Mouse (Mus musculus) heart, embryonic 12.5 days (tissue): ENCODE data around the gene Rb1. TPM values are rescaled to one million over a fixed set of nuclear protein-coding genes. Genes with fewer than 3 reads are reported as not detected.

ENCODE experiments used
- ATAC-seq: fragments of 200-750 bp; cut with Nextera tagmentation; 2 replicates; pipeline ENCODE4 v1.8.0; 2017; ENCODE audit warnings: moderate TSS enrichment, moderate library complexity; ENCODE audit not compliant: insufficient number of reproducible peaks, low FRiP score
- H3K27ac ChIP-seq: fragments of 300-500 bp; sonication (generic); 2 replicates; pipeline ENCODE4 v1.5.1; 2016; ENCODE audit warnings: mild to moderate bottlenecking, moderate library complexity; ENCODE audit not compliant: poor library complexity, severe bottlenecking
- H3K27me3 ChIP-seq: fragments of 300-500 bp; sonication (generic); replicated peaks from 2 replicates; pipeline ENCODE4 v1.6.1; 2016; ENCODE audit warnings: mild to moderate bottlenecking, moderate library complexity
- H3K36me3 ChIP-seq: fragments of 300-500 bp; sonication (generic); 2 replicates; pipeline ENCODE4 v1.6.1; 2016; ENCODE audit warnings: mild to moderate bottlenecking, moderate library complexity
- H3K4me1 ChIP-seq: fragments of 300-500 bp; sonication (generic); replicated peaks from 2 replicates; pipeline ENCODE4 v1.6.1; 2016; ENCODE audit warnings: mild to moderate bottlenecking
- H3K4me2 ChIP-seq: fragments of 300-500 bp; sonication (generic); 2 replicates; pipeline ENCODE4 v1.6.1; 2016; ENCODE audit warnings: mild to moderate bottlenecking, moderate library complexity
- H3K4me3 ChIP-seq: fragments of 300-500 bp; sonication (generic); 2 replicates; pipeline ENCODE4 v1.5.1; 2016; ENCODE audit warnings: mild to moderate bottlenecking
- H3K9ac ChIP-seq: fragments of 300-500 bp; sonication (generic); 2 replicates; pipeline ENCODE4 v1.6.1; 2016; ENCODE audit warnings: mild to moderate bottlenecking, moderate library complexity
- H3K9me3 ChIP-seq: fragments of 300-500 bp; sonication (generic); replicated peaks from 2 replicates; pipeline ENCODE4 v1.6.1; 2016; ENCODE audit warnings: mild to moderate bottlenecking, moderate library complexity
- WGBS: fragments of 180-500 bp; shearing (Covaris S2); methylation state at CpG from one replicate; pipeline ENCODE4 v1.1.7; 2016; 5-methylcytosine and 5-hydroxymethylcytosine counted together
- polyA plus RNA-seq: library from polyadenylated mRNA; unstranded; fragments of >200 nt; fragmentation: Nextera tagmentation; extraction: Ambion mirVana; gene quantifications from 2 replicates; pipeline ENCODE4 v1.2.1, GENCODE M21; 2016

Gene Rb1
- polyA plus RNA-seq, 1 experiment from 2014 or later: 18.1 TPM

DNA sequence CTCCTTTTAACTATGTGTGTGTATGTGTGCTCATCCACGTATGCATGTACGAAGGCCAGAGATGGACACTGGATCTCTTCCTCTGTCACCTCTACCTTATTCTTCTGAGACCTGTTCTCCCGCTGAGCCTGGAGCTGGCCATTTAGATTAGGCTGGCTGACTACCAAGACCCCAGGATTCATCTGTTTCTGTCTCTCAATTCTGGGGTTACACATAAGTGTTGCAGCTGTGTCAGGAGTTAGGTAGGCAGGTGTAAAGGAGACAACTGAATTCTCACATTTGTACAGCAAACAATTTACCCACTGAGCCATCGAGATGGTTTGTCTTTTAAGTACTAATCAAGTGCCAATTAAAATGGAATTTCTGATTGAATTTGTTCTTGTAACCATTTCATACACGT, 12.7 kb downstream of the Rb1 start:
- H3K27me3 ChIP-seq: no peaks in the 10 kb centered on the region
- H3K36me3 ChIP-seq: no peaks in the 10 kb centered on the region
- no peak for ATAC-seq
- H3K9me3 ChIP-seq: no peaks in the 10 kb centered on the region
- WGBS: 76% methylated on average over 5 of the region's 5 CpGs
- no peak overlapping the region for H3K9ac ChIP-seq
- no peak overlapping the region for H3K4me3 ChIP-seq
- H3K27ac ChIP-seq: no peak overlapping the region
- no peak overlapping the region for H3K4me2 ChIP-seq
- H3K4me1 ChIP-seq: peaks cover 11% of the 10 kb centered on the region

DNA sequence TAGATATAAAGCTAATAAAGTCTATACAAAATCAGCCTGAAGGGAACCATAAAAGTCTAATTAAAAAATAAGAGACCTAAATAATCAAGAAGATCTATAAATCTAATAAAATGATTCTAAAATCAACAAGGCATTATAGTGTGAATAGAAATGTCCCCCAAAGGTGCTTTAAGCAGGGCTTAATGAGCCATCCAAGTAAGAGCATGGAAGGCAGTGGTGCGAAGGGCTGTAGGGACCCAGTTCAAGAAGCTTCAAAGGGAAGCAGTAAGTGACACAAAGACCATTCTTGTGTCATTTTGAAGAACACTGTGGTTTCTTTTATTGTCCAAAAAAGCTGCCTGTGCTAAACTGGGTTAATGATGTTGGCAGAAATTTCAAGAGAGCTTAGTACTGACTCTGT, 18.1 kb downstream of the Rb1 start:
- H3K4me2 ChIP-seq: no peak overlapping the region
- H3K27ac ChIP-seq: no peak overlapping the region
- H3K9me3 ChIP-seq: no peaks in the 10 kb centered on the region
- no peak for ATAC-seq
- no peak overlapping the region for H3K4me3 ChIP-seq
- H3K27me3 ChIP-seq: no peaks in the 10 kb centered on the region
- H3K36me3 ChIP-seq: no peaks in the 10 kb centered on the region
- H3K9ac ChIP-seq: no peak overlapping the region
- peaks cover 7% of the 10 kb centered on the region; the same call in 1 of the 2 replicates for H3K4me1 ChIP-seq
- WGBS: 91% methylated on average over 1 of the region's 1 CpGs

DNA sequence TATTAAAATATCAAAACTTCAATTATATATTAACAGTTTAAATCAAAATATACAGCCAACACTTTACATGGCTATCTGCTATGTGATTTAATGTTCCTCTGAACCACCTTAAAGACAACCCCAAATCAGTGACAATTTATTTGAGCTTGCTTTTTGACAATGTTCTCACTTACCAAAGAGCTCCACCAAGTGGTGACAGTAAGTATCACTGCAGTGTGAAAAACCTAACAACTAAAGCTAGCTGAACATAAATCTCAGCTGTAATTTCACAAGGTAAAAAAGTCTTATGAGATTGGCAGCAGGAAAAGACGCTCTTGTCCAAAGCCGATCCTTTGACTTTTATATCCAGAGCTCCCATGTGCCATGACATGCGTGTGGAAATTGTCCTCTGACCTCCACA, 22.4 kb downstream of the Rb1 start:
- no peaks in the 10 kb centered on the region for H3K9me3 ChIP-seq
- no peak for ATAC-seq
- no peaks in the 10 kb centered on the region for H3K27me3 ChIP-seq
- WGBS: 33% methylated on average over 3 of the region's 3 CpGs
- no peak overlapping the region for H3K4me3 ChIP-seq
- H3K4me1 ChIP-seq: no peaks in the 10 kb centered on the region
- H3K36me3 ChIP-seq: no peaks in the 10 kb centered on the region
- H3K4me2 ChIP-seq: no peak overlapping the region
- H3K27ac ChIP-seq: no peak overlapping the region
- H3K9ac ChIP-seq: no peak overlapping the region

DNA sequence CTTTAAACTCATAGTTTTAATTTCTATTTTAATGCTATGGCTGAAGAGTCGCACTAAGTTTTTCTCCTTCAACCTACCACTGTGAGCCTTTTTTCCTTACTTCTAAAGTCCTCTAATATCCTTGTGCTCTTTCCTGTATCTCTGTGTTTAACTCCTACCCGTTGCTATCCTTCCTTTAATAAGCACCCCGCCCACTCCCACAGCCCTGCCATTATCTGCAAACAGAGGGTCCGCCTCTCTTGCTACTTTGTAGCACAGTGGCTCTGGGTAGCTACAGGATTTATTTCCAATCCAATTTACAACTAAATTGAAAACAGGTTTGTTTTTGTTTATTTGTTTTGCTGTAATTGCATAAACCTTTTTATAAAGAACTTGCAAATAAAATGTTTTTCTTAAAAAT, 23.8 kb downstream of the Rb1 start:
- 65% methylated on average over 4 of the region's 4 CpGs for WGBS
- ATAC-seq: no peak
- Histone ChIP-seq H3K36me3 (no peaks in the 10 kb centered on the region), H3K4me1 (no peaks in the 10 kb centered on the region), H3K27me3 (no peaks in the 10 kb centered on the region), H3K4me2 (no peak overlapping the region), H3K27ac (no peak overlapping the region), H3K9ac (no peak overlapping the region), H3K9me3 (no peaks in the 10 kb centered on the region), H3K4me3 (no peak overlapping the region)

DNA sequence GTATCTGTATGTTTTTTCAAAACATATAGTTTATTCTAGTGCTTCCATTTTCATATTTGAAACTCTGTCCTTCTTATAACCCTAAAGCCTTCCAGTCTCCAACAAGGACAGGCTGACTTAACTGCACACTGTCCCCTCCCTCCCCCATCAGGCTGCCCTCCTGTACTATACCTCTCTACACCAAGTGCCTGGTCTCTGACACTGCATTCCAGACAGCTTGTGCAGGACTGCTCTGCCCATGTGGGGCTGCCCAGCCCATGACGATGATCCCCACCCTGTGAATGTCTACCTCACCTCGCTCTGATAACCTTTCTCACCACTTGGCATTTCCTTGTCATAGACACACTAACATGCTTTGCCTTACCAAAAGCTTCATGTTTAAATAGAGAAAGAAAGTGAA, 30.1 kb downstream of the Rb1 start:
- H3K9me3 ChIP-seq: no peaks in the 10 kb centered on the region
- peaks cover 3% of the 10 kb centered on the region; the same call in 1 of the 2 replicates for H3K4me1 ChIP-seq
- no peak overlapping the region for H3K4me2 ChIP-seq
- no peak overlapping the region for H3K27ac ChIP-seq
- no peaks in the 10 kb centered on the region for H3K27me3 ChIP-seq
- no peak overlapping the region for H3K4me3 ChIP-seq
- no peak for ATAC-seq
- no peak overlapping the region for H3K9ac ChIP-seq
- WGBS: 47% methylated on average over 2 of the region's 2 CpGs
- H3K36me3 ChIP-seq: no peaks in the 10 kb centered on the region

DNA sequence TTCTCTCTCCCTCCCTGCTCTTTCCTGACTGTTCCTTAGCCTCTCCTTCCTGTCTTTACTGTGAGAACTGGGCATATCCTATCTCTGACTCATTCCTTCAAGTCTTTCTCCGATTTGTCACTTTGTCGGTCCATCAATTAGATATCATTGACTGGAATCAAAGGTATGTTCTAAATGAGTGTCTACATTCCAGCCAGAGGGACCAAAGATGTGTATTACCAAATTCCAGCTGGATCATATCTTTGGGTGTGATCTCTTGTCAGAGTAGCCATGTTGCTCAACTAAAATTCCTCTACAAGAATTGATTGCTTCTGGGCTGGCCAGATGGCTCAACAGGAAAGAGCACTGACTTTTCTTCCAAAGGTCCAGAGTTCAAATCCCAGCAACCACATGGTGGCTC, 32.0 kb downstream of the Rb1 start:
- Histone ChIP-seq H3K9me3 (no peaks in the 10 kb centered on the region), H3K4me3 (no peak overlapping the region), H3K4me2 (no peak overlapping the region), H3K27ac (no peak overlapping the region), H3K4me1 (peaks cover 3% of the 10 kb centered on the region; the same call in 1 of the 2 replicates), H3K9ac (no peak overlapping the region), H3K36me3 (no peaks in the 10 kb centered on the region), H3K27me3 (no peaks in the 10 kb centered on the region)
- WGBS: 74% methylated on average over 2 of the region's 2 CpGs
- ATAC-seq: no peak

DNA sequence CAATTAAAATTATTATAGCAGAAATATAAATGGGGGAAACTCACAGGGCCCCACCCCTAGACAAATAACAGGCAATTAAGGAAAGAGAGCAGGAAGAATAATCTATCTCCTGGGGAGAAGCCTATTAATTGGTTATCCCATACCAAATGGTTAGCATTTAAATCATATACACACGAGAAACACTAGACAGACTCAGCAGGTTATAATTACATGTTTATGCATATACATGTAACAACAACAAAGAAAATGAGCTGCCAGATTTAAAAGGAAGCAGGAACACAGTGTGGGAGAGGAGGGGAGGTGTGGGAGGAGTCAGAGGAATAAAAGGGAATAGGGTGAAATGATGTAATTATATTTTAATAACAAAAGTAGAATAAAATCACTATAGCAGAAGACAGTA, 33.2 kb downstream of the Rb1 start:
- Histone ChIP-seq H3K9me3 (no peaks in the 10 kb centered on the region), H3K9ac (no peak overlapping the region), H3K27me3 (no peaks in the 10 kb centered on the region), H3K4me2 (no peak overlapping the region), H3K27ac (no peak overlapping the region), H3K4me1 (peaks cover 3% of the 10 kb centered on the region; the same call in 1 of the 2 replicates), H3K36me3 (no peaks in the 10 kb centered on the region), H3K4me3 (no peak overlapping the region)
- no peak for ATAC-seq
- WGBS: 77% methylated on average over 1 of the region's 1 CpGs

DNA sequence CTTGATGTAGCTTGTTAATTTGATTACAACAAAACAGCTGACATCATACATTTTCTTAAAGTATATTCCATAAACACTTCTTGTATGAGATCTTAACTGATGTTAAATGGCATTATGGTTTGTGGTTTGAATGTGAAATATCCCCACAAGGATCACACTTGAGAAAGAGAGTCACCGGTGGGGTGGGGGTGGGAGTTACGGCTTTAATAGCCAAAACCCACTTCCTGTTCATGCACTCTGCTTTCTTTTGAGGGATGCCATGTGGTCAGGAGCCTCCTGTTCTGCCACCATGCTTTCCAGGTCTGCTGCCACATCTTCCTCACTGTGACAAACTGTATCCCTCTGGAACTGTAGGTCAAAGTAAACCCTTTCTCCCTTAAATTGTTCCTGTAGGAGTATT, 35.7 kb downstream of the Rb1 start:
- Histone ChIP-seq H3K9me3 (no peaks in the 10 kb centered on the region), H3K4me3 (no peak overlapping the region), H3K9ac (no peak overlapping the region), H3K27me3 (no peaks in the 10 kb centered on the region), H3K36me3 (no peaks in the 10 kb centered on the region), H3K4me1 (no peaks in the 10 kb centered on the region), H3K27ac (no peak overlapping the region), H3K4me2 (no peak overlapping the region)
- ATAC-seq: no peak
- 89% methylated on average over 2 of the region's 2 CpGs for WGBS

DNA sequence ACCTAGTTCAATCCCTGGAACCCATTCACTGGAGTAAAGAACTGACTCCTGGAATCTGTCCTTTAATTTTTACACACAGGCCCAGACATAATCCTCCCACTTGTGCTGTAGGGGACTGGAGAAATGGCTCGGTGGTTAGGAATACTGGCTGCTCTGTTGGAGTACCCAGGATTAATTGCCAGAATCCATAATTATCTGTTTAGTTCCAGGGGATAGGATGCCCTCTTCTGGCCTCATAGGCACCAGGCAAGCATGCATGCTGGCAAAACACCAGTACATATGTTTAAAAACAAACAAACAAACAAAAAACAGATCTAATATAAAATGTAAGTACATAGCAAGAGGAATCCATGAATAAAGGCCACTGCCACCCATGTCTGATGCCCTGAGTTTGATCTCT, 44.6 kb downstream of the Rb1 start:
- no peak for ATAC-seq
- WGBS: 37% methylated on average over 1 of the region's 1 CpGs

DNA sequence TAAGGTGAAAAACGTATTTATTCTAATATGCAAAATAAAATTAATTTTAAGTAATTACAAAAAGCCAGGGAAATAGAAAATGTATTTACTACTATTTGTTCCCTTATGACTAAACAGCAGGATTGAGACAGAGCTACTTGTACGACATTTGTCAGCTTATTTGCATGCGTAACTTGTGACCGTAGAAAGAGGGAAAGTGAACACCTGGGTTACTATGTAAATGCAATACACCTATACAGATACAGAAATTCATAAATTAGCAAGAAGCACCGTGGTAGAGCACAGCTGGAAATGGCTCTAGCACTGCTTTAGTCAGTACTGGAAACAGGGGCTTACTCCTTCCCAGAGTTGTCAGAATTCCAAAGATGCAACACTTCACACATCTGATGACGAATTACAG, 46.5 kb downstream of the Rb1 start:
- no peaks in the 10 kb centered on the region for H3K9me3 ChIP-seq
- no peak overlapping the region for H3K9ac ChIP-seq
- no peaks in the 10 kb centered on the region for H3K4me1 ChIP-seq
- H3K4me3 ChIP-seq: no peak overlapping the region
- 77% methylated on average over 6 of the region's 6 CpGs for WGBS
- ATAC-seq: no peak
- peaks cover 2% of the 10 kb centered on the region; the same call in 1 of the 2 replicates for H3K36me3 ChIP-seq
- no peak overlapping the region for H3K27ac ChIP-seq
- H3K4me2 ChIP-seq: no peak overlapping the region
- H3K27me3 ChIP-seq: no peaks in the 10 kb centered on the region

More for the DNA sequence above, 44.6 kb downstream of the Rb1 start:
- H3K36me3 ChIP-seq: peaks cover 3% of the 10 kb centered on the region; the same call in 1 of the 2 replicates
- no peaks in the 10 kb centered on the region for H3K9me3 ChIP-seq
- no peak overlapping the region for H3K4me3 ChIP-seq
- H3K27ac ChIP-seq: no peak overlapping the region
- H3K9ac ChIP-seq: no peak overlapping the region
- H3K4me2 ChIP-seq: no peak overlapping the region
- H3K4me1 ChIP-seq: no peaks in the 10 kb centered on the region
- H3K27me3 ChIP-seq: no peaks in the 10 kb centered on the region

DNA sequence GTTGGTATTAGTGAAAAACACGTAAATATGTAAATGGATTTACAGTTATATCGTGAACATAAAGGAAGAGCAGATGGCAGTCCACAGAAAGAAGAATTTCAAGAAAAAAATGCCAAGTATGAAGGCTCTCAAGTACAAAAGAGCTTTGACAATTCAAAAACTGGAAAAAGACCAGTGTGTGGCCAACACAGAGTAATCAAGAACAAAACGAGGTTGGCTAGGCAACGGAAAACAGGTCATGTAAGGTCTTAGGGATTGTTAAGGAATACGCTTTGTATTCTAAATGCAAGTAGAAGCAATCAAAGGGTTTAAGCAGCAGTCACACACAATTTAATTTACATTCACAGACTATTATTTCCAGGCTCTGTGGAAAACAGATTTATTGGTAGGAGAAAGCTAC, 53.8 kb downstream of the Rb1 start:
- H3K9ac ChIP-seq: no peak overlapping the region
- no peak for ATAC-seq
- H3K27ac ChIP-seq: no peak overlapping the region
- H3K4me3 ChIP-seq: no peak overlapping the region
- H3K4me1 ChIP-seq: peaks cover 5% of the 10 kb centered on the region; the same call in 1 of the 2 replicates
- no peaks in the 10 kb centered on the region for H3K27me3 ChIP-seq
- H3K9me3 ChIP-seq: no peaks in the 10 kb centered on the region
- H3K4me2 ChIP-seq: no peak overlapping the region
- 84% methylated on average over 5 of the region's 5 CpGs for WGBS
- peaks cover 2% of the 10 kb centered on the region; the same call in 1 of the 2 replicates for H3K36me3 ChIP-seq

DNA sequence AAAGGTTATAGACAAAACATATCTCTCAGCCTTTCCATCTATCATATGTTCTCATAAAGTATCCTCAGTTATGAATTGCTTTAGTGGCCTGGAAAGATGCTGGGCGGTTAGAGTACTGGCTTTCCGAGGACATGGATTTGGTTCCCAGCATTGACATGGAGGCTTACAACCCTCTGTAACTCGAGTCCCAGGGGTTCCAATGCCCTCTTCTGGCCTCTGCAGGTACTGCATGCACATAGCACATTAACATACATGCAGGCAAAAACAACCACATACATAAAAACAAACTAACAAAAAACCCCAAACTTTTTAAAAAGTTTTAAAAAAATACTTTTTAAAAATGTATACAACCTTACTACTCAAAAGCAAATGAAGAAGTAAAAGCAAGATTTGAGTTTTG, 59.5 kb downstream of the Rb1 start:
- Histone ChIP-seq H3K27me3 (no peaks in the 10 kb centered on the region), H3K4me2 (no peak overlapping the region), H3K4me1 (peaks cover 5% of the 10 kb centered on the region; the same call in 1 of the 2 replicates), H3K9ac (no peak overlapping the region), H3K4me3 (no peak overlapping the region), H3K27ac (no peak overlapping the region), H3K36me3 (peaks cover 21% of the 10 kb centered on the region), H3K9me3 (0 out of 2 replicates have a peak, but pooled peaks cover 6% of the 10 kb centered on the region)
- 77% methylated on average over 3 of the region's 3 CpGs for WGBS
- ATAC-seq: no peak
